Mouse (Mus musculus): ENCODE data around the gene Fam3b. TPM values are rescaled to one million over a fixed set of nuclear protein-coding genes. Genes with fewer than 3 reads are reported as not detected.

Gene Fam3b
- polyA plus RNA-seq, 1 experiment from 2014 or later, result not detected

GRCm38 (mm10) chr16:97476524-97476923 is 38.1 kb downstream of the Fam3b start:
- Histone ChIP-seq H3K4me3 (no peak overlapping the region), H3K9me3 (replicated peaks) (no peaks in the 10 kb centered on the region)

DNA sequence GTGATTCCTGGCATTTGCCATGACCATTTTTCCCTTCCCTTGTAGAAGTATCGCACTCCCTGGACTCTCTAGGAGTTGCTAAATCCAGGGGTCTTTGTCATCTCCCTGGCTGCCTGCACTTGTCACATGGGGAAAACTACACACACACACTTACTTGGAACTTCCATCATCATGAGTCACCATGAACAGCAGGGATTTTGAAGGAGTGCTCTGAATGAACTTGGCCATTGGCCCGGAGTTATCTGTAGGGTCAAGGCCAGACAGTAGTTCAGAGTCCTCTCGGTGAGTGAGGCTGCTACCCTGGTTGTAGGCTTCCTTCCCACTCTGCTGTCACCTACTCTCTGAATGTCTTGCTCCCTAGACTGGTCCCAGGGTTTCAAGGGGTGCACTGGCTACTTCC is 39.0 kb downstream of the Fam3b start:
- Histone ChIP-seq H3K27ac (no peak overlapping the region), H3K27me3 (replicated peaks) (no peaks in the 10 kb centered on the region), H3K9ac (no peak overlapping the region), H3K4me1 (no peaks in the 10 kb centered on the region), H3K4me3 (no peak overlapping the region), H3K9me3 (replicated peaks) (no peaks in the 10 kb centered on the region), H3K4me2 (no peak overlapping the region), H3K36me3 (no peaks in the 10 kb centered on the region)
- no peak for ATAC-seq
- 75% methylated on average over 3 of the region's 3 CpGs for WGBS (ENCODE audit: insufficient replicate concordance)

More at GRCm38 (mm10) chr16:97476524-97476923, 38.1 kb downstream of the Fam3b start:
- no peak overlapping the region for H3K27ac ChIP-seq
- no peaks in the 10 kb centered on the region for H3K4me1 ChIP-seq
- no peaks in the 10 kb centered on the region for H3K36me3 ChIP-seq
- no peak for ATAC-seq
- WGBS (ENCODE audit: insufficient replicate concordance), result 23% methylated on average over 1 of the region's 1 CpGs
- H3K27me3 ChIP-seq (replicated peaks), result no peaks in the 10 kb centered on the region
- H3K9ac ChIP-seq, result no peak overlapping the region
- H3K4me2 ChIP-seq, result no peak overlapping the region

GRCm38 (mm10) chr16:97474671-97475070 is 39.9 kb downstream of the Fam3b start:
- no peak for ATAC-seq
- WGBS (ENCODE audit: insufficient replicate concordance), result 52% methylated on average over 2 of the region's 2 CpGs
- Histone ChIP-seq H3K27ac (no peak overlapping the region), H3K9me3 (replicated peaks) (no peaks in the 10 kb centered on the region), H3K36me3 (no peaks in the 10 kb centered on the region), H3K4me1 (no peaks in the 10 kb centered on the region), H3K27me3 (replicated peaks) (no peaks in the 10 kb centered on the region), H3K4me2 (no peak overlapping the region), H3K9ac (no peak overlapping the region), H3K4me3 (no peak overlapping the region)

GRCm38 (mm10) chr16:97467993-97468791 is 46.4 kb downstream of the Fam3b start:
- Histone ChIP-seq H3K4me3 (no peak overlapping the region), H3K9me3 (replicated peaks) (no peaks in the 10 kb centered on the region), H3K36me3 (no peaks in the 10 kb centered on the region), H3K27ac (no peak overlapping the region), H3K4me1 (no peaks in the 10 kb centered on the region), H3K4me2 (no peak overlapping the region), H3K9ac (no peak overlapping the region), H3K27me3 (replicated peaks) (no peaks in the 10 kb centered on the region)
- no peak for ATAC-seq
- WGBS (ENCODE audit: insufficient replicate concordance), result 33% methylated on average over 4 of the region's 4 CpGs

DNA sequence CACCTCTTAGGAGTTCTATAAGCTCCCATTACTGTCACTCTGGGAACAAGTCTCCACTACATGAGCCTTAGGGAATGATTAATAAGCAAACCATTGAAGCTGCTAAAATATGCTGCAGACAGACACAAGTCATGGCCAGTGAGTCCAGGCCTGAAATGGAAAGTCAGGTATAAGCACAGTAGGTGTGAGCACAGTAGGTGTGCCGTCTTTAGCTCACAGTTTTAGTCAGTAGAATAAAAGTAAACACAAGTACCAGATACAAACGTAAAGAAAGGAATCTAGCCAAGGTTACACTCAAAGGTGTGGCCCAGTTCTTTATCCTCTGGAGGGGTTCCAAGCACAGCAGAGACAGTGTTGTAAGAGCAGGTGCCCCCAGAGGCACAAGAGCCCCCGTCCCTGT is 47.1 kb downstream of the Fam3b start:
- WGBS (ENCODE audit: insufficient replicate concordance), result 54% methylated on average over 3 of the region's 3 CpGs
- no peak for ATAC-seq
- Histone ChIP-seq H3K36me3 (no peaks in the 10 kb centered on the region), H3K4me3 (no peak overlapping the region), H3K27ac (no peak overlapping the region), H3K4me1 (no peaks in the 10 kb centered on the region), H3K4me2 (no peak overlapping the region), H3K9me3 (replicated peaks) (no peaks in the 10 kb centered on the region), H3K9ac (no peak overlapping the region), H3K27me3 (replicated peaks) (no peaks in the 10 kb centered on the region)

GRCm38 (mm10) chr16:97466182-97466957 is 48.2 kb downstream of the Fam3b start:
- no peaks in the 10 kb centered on the region for H3K27me3 ChIP-seq (replicated peaks)
- H3K4me2 ChIP-seq, result no peak overlapping the region
- no peaks in the 10 kb centered on the region for H3K36me3 ChIP-seq
- no peaks in the 10 kb centered on the region for H3K4me1 ChIP-seq
- H3K9ac ChIP-seq, result no peak overlapping the region
- WGBS (ENCODE audit: insufficient replicate concordance), result 37% methylated on average over 4 of the region's 4 CpGs
- H3K4me3 ChIP-seq, result no peak overlapping the region
- no peaks in the 10 kb centered on the region for H3K9me3 ChIP-seq (replicated peaks)
- no peak for ATAC-seq
- H3K27ac ChIP-seq, result no peak overlapping the region

GRCm38 (mm10) chr16:97462481-97463181 is 52.0 kb downstream of the Fam3b start, which contains the start of gene Mx1:
Gene Mx1, minus strand, starts transcription at chr16:97462907.
- WGBS (ENCODE audit: insufficient replicate concordance), result 25% methylated on average over 4 of the region's 4 CpGs
- no peaks in the 10 kb centered on the region for H3K9me3 ChIP-seq (replicated peaks)
- no peak within 1 kb of the TSS for H3K27ac ChIP-seq
- H3K36me3 ChIP-seq, result no peaks in the 10 kb centered on the region
- no peak within 1 kb of the TSS for H3K4me3 ChIP-seq
- no peak within 1 kb of the TSS for H3K4me2 ChIP-seq
- H3K9ac ChIP-seq, result no peak within 1 kb of the TSS
- 0 out of 2 replicates have a peak, but pooled peaks have one; percentile 35 for ATAC-seq
- H3K27me3 ChIP-seq (replicated peaks), result no peaks in the 10 kb centered on the region
- H3K4me1 ChIP-seq, result no peaks in the 10 kb centered on the region

DNA sequence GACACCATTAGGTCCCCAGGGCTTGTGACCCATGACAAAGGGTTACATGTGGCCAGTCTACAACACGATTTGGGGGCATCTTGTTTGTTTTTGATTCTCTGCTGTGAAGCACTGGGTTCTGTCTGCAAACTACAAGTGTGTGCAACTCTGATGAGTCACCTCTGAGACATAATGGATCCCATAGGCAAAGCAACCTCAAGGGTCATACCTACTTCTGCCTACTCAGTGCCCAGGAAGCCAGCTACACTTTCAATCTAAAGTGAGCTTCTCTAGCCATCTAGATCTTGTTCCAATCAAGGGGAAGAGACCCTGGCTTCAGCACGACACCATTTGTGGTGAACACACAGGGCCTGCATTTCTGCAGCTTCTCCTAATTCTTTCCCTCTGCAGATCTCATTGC is 53.3 kb downstream of the Fam3b start:
- ATAC-seq, result no peak
- WGBS (ENCODE audit: insufficient replicate concordance), result 42% methylated on average over 2 of the region's 2 CpGs
- Histone ChIP-seq H3K9ac (no peak overlapping the region), H3K4me2 (no peak overlapping the region), H3K27ac (no peak overlapping the region), H3K4me3 (no peak overlapping the region), H3K4me1 (no peaks in the 10 kb centered on the region), H3K27me3 (replicated peaks) (no peaks in the 10 kb centered on the region), H3K36me3 (no peaks in the 10 kb centered on the region), H3K9me3 (replicated peaks) (no peaks in the 10 kb centered on the region)

- Histone ChIP-seq H3K27ac (no peak overlapping the region), H3K4me1 (no peaks in the 10 kb centered on the region), H3K9ac (no peak overlapping the region), H3K4me3 (no peak overlapping the region), H3K36me3 (no peaks in the 10 kb centered on the region), H3K27me3 (replicated peaks) (no peaks in the 10 kb centered on the region), H3K9me3 (replicated peaks) (no peaks in the 10 kb centered on the region), H3K4me2 (no peak overlapping the region)
- ATAC-seq, result no peak
- WGBS (ENCODE audit: insufficient replicate concordance), result 55% methylated on average over 1 of the region's 1 CpGs
Measured at GRCm38 (mm10) chr16:97459831-97460230, 54.8 kb downstream of the Fam3b start.

GRCm38 (mm10) chr16:97447386-97447785 is 67.2 kb downstream of the Fam3b start:
- Histone ChIP-seq H3K9me3 (replicated peaks) (no peaks in the 10 kb centered on the region), H3K4me1 (no peaks in the 10 kb centered on the region), H3K4me2 (no peak overlapping the region), H3K9ac (no peak overlapping the region), H3K36me3 (no peaks in the 10 kb centered on the region), H3K4me3 (no peak overlapping the region), H3K27me3 (replicated peaks) (no peaks in the 10 kb centered on the region), H3K27ac (no peak overlapping the region)
- ATAC-seq, result no peak

GRCm38 (mm10) chr16:97443670-97444263 is 70.8 kb downstream of the Fam3b start:
- Histone ChIP-seq H3K36me3 (no peaks in the 10 kb centered on the region), H3K4me2 (no peak overlapping the region), H3K27me3 (replicated peaks) (no peaks in the 10 kb centered on the region), H3K9ac (no peak overlapping the region), H3K4me3 (no peak overlapping the region), H3K9me3 (replicated peaks) (no peaks in the 10 kb centered on the region), H3K27ac (no peak overlapping the region), H3K4me1 (no peaks in the 10 kb centered on the region)
- 36% methylated on average over 14 of the region's 14 CpGs for whole genome bisulfite sequencing (ENCODE audit: insufficient replicate concordance)
- ATAC-seq, result no peak

DNA sequence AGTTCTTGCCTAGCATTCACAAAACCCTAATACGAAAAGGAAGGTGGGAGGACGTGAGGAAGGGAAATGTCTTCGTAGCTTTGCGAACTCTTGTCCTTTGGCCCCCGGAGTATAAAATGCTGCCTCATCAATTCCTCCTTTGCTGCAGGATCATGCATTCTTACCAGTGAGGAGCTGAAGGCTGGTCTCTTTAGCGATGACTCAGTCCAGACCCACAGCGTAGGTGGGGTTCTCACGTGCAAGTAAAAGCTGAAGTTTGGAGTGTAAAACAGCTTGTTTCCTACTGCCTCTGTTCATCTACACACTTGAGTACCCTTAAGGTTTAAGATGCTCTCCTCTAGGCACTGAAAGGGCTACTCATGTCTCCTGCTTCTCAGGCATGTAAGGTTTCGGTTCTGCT is 72.6 kb downstream of the Fam3b start:
- H3K4me1 ChIP-seq, result no peaks in the 10 kb centered on the region
- no peaks in the 10 kb centered on the region for H3K9me3 ChIP-seq (replicated peaks)
- no peaks in the 10 kb centered on the region for H3K27me3 ChIP-seq (replicated peaks)
- no peak overlapping the region for H3K27ac ChIP-seq
- H3K4me2 ChIP-seq, result no peak overlapping the region
- H3K9ac ChIP-seq, result no peak overlapping the region
- no peak overlapping the region for H3K4me3 ChIP-seq
- H3K36me3 ChIP-seq, result no peaks in the 10 kb centered on the region
- no peak for ATAC-seq
- WGBS (ENCODE audit: insufficient replicate concordance), result 73% methylated on average over 9 of the region's 9 CpGs

Measured in liver, embryonic 12.5 days (tissue).